Mouse (Mus musculus) forebrain, embryonic 12.5 days (tissue): ENCODE measurements around the gene Gm8677. TPM values are rescaled to one million over a fixed set of nuclear protein-coding genes. Genes with fewer than 3 reads are reported as not detected.
"Not testable (repeated sequence)": the region's sequence is repeated elsewhere in the genome, so short reads cannot be mapped to it uniquely, and the experiment has no call there.

Source experiments
- ATAC-seq: fragments of 200-750 bp; cut with Nextera tagmentation; 2 replicates; pipeline ENCODE4 v1.8.0; 2017; ENCODE audit warnings: moderate TSS enrichment; ENCODE audit not compliant: low FRiP score
- H3K27ac ChIP-seq: fragments of 300-500 bp; sonication (generic); 2 replicates; pipeline ENCODE4 v1.5.1; 2016; ENCODE audit warnings: mild to moderate bottlenecking
- H3K27me3 ChIP-seq: fragments of 300-500 bp; sonication (generic); 2 replicates; pipeline ENCODE4 v1.6.1; 2016; ENCODE audit warnings: mild to moderate bottlenecking
- H3K36me3 ChIP-seq: fragments of 300-500 bp; sonication (generic); replicated peaks from 2 replicates; pipeline ENCODE4 v1.6.1; 2016; ENCODE audit warnings: mild to moderate bottlenecking
- H3K4me1 ChIP-seq: fragments of 300-500 bp; sonication (generic); 2 replicates; pipeline ENCODE4 v1.6.1; 2016
- H3K4me2 ChIP-seq: fragments of 300-500 bp; sonication (generic); 2 replicates; pipeline ENCODE4 v1.6.1; 2016; ENCODE audit warnings: mild to moderate bottlenecking, moderate library complexity
- H3K4me3 ChIP-seq: fragments of 300-500 bp; sonication (generic); replicated peaks from 2 replicates; pipeline ENCODE4 v1.5.1; 2016; ENCODE audit warnings: mild to moderate bottlenecking
- H3K9ac ChIP-seq: fragments of 300-500 bp; sonication (generic); 2 replicates; pipeline ENCODE4 v1.6.1; 2016; ENCODE audit warnings: mild to moderate bottlenecking
- H3K9me3 ChIP-seq: fragments of 300-500 bp; sonication (generic); 2 replicates; pipeline ENCODE4 v1.6.1; 2016
- WGBS: fragments of 180-500 bp; shearing (Covaris S2); methylation state at CpG from one replicate; pipeline ENCODE4 v1.1.7; 2016; 5-methylcytosine and 5-hydroxymethylcytosine counted together
- polyA plus RNA-seq: library from polyadenylated mRNA; unstranded; fragments of >200 nt; fragmentation: Nextera tagmentation; extraction: Ambion mirVana; gene quantifications from 2 replicates; pipeline ENCODE4 v1.2.1, GENCODE M21; 2016

The Gm8677 gene
- not detected in 2 replicates for polyA plus RNA-seq

DNA sequence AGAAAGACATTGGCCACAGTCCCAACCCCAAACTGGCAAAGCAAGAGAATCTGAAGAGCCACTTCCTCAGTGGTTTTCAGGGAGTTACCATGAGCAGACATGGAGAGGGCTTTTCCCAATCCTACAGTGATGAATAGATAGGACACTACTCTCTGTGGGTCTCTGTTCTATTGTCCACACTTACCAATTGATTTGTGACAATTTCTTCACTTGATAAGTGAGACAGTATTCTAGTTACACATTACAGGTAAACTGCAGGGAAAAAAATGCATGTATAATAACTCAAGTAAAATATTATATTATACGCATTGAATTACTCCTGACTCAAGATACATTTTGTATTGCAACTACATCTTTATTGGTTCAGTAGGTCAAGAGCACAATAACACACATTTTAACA is at the start of gene Gm8677:
Gene Gm8677, minus strand, starts transcription at position 101 of the 400 bp plus-strand sequence.
- H3K9ac ChIP-seq, H3K27me3 ChIP-seq, ATAC-seq, H3K36me3 ChIP-seq, H3K4me2 ChIP-seq, H3K4me1 ChIP-seq, H3K9me3 ChIP-seq, H3K4me3 ChIP-seq, H3K27ac ChIP-seq: not testable (repeated sequence)
- no CpG with 5 or more reads among the region's 1 CpGs for WGBS

DNA sequence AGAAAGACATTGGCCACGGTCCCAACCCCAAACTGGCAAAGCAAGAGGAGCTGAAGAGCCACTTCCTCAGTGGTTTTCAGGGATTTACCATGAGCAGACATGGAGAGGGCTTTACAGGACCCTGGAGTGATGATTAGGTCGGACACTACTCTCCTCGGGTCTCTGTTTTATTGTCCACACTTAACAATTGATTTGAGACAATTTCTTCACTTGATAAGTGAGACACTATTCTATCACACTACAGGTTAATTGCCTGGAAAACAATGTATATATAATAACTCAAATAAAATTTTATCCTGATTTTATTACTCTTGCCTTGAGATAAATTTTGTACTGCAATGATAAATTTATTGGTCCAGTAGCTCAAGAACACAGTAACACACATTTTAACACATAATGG is 30.6 kb upstream of the Gm8677 start, which contains the start of gene Gm4201:
Gene Gm4201, minus strand, starts transcription at position 101 of the 400 bp plus-strand sequence.
- H3K36me3 ChIP-seq, ATAC-seq: not testable (repeated sequence)
- WGBS: no CpG with 5 or more reads among the region's 3 CpGs

GRCm38 (mm10) chr7:22522667-22523066 is 12.0 kb downstream of the Gm8677 start, which contains the start of gene Vmn1r152:
Gene Vmn1r152 (plus strand): TSS chr7:22522967.
- H3K4me1 ChIP-seq, H3K27me3 ChIP-seq, ATAC-seq, H3K4me3 ChIP-seq, H3K36me3 ChIP-seq, H3K27ac ChIP-seq, H3K9me3 ChIP-seq, H3K9ac ChIP-seq, H3K4me2 ChIP-seq: not testable (repeated sequence)
- no CpG with 5 or more reads among the region's 3 CpGs for WGBS

More for the DNA sequence above, 30.6 kb upstream of the Gm8677 start, which contains the start of gene Gm4201:
- not testable (repeated sequence) for H3K27ac ChIP-seq, H3K4me3 ChIP-seq, H3K9me3 ChIP-seq, H3K27me3 ChIP-seq, H3K9ac ChIP-seq, H3K4me2 ChIP-seq, H3K4me1 ChIP-seq

GRCm38 (mm10) chr7:22499578-22499977 is 35.1 kb downstream of the Gm8677 start, which contains the start of gene Vmn1r151:
Gene Vmn1r151 (minus strand): TSS chr7:22499678.
- not testable (repeated sequence) for H3K4me2 ChIP-seq, H3K27me3 ChIP-seq, H3K9ac ChIP-seq, H3K36me3 ChIP-seq, H3K4me3 ChIP-seq, H3K9me3 ChIP-seq, ATAC-seq, H3K27ac ChIP-seq, H3K4me1 ChIP-seq
- WGBS: 53% methylated on average over 2 of the region's 3 CpGs

Other genes with a start within 250 kb of the Gm8677 start
- not detected in 2 replicates for gene Gm4187, start 205.2 kb downstream of the Gm8677 start, polyA plus RNA-seq
- not detected in 2 replicates for gene Gm8660, start 163.8 kb downstream of the Gm8677 start, polyA plus RNA-seq
- not detected in 2 replicates for gene Vmn1r148, start 121.3 kb downstream of the Gm8677 start, polyA plus RNA-seq
- not detected in 2 replicates for gene Vmn1r149, start 96.7 kb downstream of the Gm8677 start, polyA plus RNA-seq
- not detected in 2 replicates for gene Gm10665, start 70.8 kb downstream of the Gm8677 start, polyA plus RNA-seq
- gene Vmn1r151, start 35.2 kb downstream of the Gm8677 start, polyA plus RNA-seq: not detected in 2 replicates
- gene Vmn1r152, start 11.9 kb downstream of the Gm8677 start, polyA plus RNA-seq: not detected in 2 replicates
- gene Gm4201, start 30.5 kb upstream of the Gm8677 start, polyA plus RNA-seq: not detected in 2 replicates
- not detected in 2 replicates for gene Gm4565, start 53.2 kb upstream of the Gm8677 start, polyA plus RNA-seq
- gene Vmn1r155, start 123.1 kb upstream of the Gm8677 start, polyA plus RNA-seq: not detected in 2 replicates
- not detected in 2 replicates for gene Gm8693, start 157.4 kb upstream of the Gm8677 start, polyA plus RNA-seq
- not detected in 2 replicates for gene Gm4567, start 184.8 kb upstream of the Gm8677 start, polyA plus RNA-seq
- gene Vmn1r157, start 226.8 kb upstream of the Gm8677 start, polyA plus RNA-seq: not detected in 2 replicates